Mouse (Mus musculus) forebrain, embryonic 15.5 days (tissue): ENCODE measurements at regions not wholly inside any gene's neighbourhood (a gene's known extent, or its start where the extent isn't known, plus 50 kb on each side); places are given as distances from the start of the nearest gene placed in this dataset.

Source experiments
- ATAC-seq: fragments of 200-750 bp; cut with Nextera tagmentation; replicated peaks from 2 replicates; pipeline ENCODE4 v1.8.0; 2017; ENCODE audit warnings: mild to moderate bottlenecking, moderate TSS enrichment, moderate library complexity
- H3K27ac ChIP-seq: fragments of 300-500 bp; sonication (generic); replicated peaks from 2 replicates; pipeline ENCODE4 v1.5.1; 2015; ENCODE audit warnings: mild to moderate bottlenecking, inconsistent platforms
- H3K27me3 ChIP-seq: fragments of 300-500 bp; sonication (generic); 2 replicates; pipeline ENCODE4 v1.6.1; 2015; ENCODE audit warnings: inconsistent platforms
- H3K36me3 ChIP-seq: fragments of 300-500 bp; sonication (generic); 2 replicates; pipeline ENCODE4 v1.6.1; 2015; ENCODE audit warnings: mild to moderate bottlenecking, inconsistent platforms
- H3K4me1 ChIP-seq: fragments of 300-500 bp; sonication (generic); 2 replicates; pipeline ENCODE4 v1.6.1; 2015; ENCODE audit warnings: inconsistent platforms
- H3K4me2 ChIP-seq: fragments of 300-500 bp; sonication (generic); replicated peaks from 2 replicates; pipeline ENCODE4 v1.6.1; 2015; ENCODE audit warnings: mild to moderate bottlenecking, inconsistent platforms
- H3K4me3 ChIP-seq: fragments of 300-500 bp; sonication (generic); 2 replicates; pipeline ENCODE4 v1.5.1; 2015; ENCODE audit warnings: mild to moderate bottlenecking, inconsistent platforms
- H3K9ac ChIP-seq: fragments of 300-500 bp; sonication (generic); replicated peaks from 2 replicates; pipeline ENCODE4 v1.6.1; 2015; ENCODE audit warnings: mild to moderate bottlenecking, inconsistent platforms
- H3K9me3 ChIP-seq: fragments of 300-500 bp; sonication (generic); 2 replicates; pipeline ENCODE4 v1.6.1; 2016; ENCODE audit warnings: inconsistent platforms
- WGBS: fragments of 180-500 bp; shearing (Covaris S2); methylation state at CpG from one replicate; pipeline ENCODE4 v1.1.7; 2015; ENCODE audit warnings: mixed read lengths; 5-methylcytosine and 5-hydroxymethylcytosine counted together

DNA sequence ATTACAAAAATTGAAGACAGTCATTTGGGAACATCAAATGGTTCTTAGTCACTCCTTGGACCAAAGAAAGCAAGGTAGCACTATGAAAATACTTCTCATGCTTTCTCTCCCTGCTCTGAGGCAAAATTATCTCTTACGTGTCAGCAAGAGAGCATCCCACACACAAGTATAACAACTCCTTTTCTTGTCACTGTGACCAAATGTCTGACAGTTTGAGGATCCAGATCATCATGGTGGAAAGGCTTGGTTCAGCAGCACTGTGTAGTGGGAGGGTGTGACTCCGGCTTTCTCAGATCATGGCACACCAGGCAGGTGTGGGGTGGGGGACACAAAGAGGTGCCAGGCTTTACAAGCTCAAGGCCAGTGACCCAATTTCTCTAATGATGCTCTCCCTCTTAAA, 113.5 kb downstream of the Neurod6 start:
- ATAC-seq, result no peak
- H3K9me3 ChIP-seq, result no peaks in the 10 kb centered on the region
- WGBS, result 96% methylated on average over 2 of the region's 2 CpGs
- H3K36me3 ChIP-seq, result no peaks in the 10 kb centered on the region
- H3K27me3 ChIP-seq, result no peaks in the 10 kb centered on the region
- H3K4me1 ChIP-seq, result peaks cover 19% of the 10 kb centered on the region
- H3K9ac ChIP-seq, result no peak overlapping the region
- no peak overlapping the region for H3K4me2 ChIP-seq
- H3K27ac ChIP-seq, result 0 out of 2 replicates have a peak overlapping the region, but pooled peaks have one; percentile 37
- no peak overlapping the region for H3K4me3 ChIP-seq

DNA sequence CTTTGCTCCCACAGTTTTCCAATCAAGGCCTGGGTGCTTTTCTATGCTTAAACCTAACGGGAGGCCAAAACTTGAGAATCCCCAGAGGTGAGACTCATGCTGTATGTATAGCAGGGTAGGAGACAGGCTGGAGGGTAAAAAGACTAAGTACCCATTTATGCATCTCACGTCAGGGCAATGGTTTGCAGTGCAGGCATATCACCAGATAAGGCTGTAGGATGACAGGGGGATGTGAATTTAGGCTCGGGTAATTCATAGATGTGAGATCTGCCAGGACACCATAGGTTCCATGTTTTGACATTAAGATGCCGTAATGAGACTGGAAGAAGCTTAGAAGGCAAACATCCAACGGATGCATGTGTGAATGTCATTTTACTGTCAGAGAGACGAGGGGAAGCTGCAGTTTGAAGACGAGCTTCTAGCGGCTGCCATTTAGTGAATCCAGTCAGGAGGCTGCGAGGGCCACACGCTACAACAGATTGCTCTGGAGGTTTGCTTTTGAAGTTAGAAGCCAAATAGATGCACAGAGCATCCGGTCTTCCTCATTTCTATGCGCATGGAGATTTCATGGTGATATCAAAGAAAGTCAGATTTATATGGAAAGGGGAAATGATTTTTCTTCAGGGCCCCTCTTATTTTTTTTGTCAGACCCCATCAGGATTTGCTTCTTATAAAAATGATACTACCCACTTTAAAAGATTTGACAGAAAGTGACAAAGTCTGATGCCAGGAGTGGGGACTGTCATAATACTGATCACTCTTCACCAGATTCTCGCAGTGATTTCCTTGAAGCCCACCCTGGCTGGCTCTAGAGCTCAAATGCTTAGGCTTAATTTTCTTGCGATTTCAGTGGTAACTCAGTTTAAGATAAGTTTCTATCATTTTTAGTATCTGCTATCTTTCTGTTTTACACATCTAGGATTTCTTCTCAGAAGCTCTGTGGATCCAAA, 113.8 kb downstream of the Adcyap1r1 start:
- H3K36me3 ChIP-seq, result no peaks in the 10 kb centered on the region
- H3K4me1 ChIP-seq, result peaks cover 19% of the 10 kb centered on the region
- ATAC-seq, result peak; percentile 83
- H3K4me3 ChIP-seq, result no peak overlapping the region
- H3K27ac ChIP-seq, result peak overlapping the region; percentile 83
- 51% methylated on average over 14 of the region's 14 CpGs for WGBS
- H3K9ac ChIP-seq, result no peak overlapping the region
- H3K27me3 ChIP-seq, result no peaks in the 10 kb centered on the region
- no peak overlapping the region for H3K4me2 ChIP-seq
- H3K9me3 ChIP-seq, result no peaks in the 10 kb centered on the region

DNA sequence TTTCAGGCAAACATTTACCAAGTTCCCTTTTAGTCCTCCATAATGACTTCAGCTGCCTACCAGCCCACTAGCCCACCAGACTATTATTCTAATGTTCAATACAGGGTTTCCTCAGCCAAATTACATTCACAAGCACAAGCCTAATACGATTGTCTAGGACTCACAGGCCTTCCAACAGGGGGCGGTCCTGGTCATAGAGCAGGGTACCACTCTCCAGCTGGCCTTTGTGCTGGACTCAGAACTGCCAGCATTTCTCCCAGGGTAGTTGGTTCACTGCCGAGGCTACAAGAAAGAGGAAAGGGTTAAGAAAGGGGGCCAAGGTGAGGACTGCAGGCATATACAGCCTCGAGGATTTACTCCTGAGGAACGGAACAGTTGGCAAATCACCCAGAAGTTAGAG, 108.8 kb downstream of the Adcyap1r1 start:
- H3K4me1 ChIP-seq, result peaks cover 11% of the 10 kb centered on the region
- no peaks in the 10 kb centered on the region for H3K27me3 ChIP-seq
- no peaks in the 10 kb centered on the region for H3K36me3 ChIP-seq
- H3K27ac ChIP-seq, result peak overlapping the region; percentile 28; the same call in 1 of the 2 replicates
- H3K9ac ChIP-seq, result no peak overlapping the region
- H3K9me3 ChIP-seq, result no peaks in the 10 kb centered on the region
- H3K4me2 ChIP-seq, result no peak overlapping the region
- WGBS, result 26% methylated on average over 5 of the region's 5 CpGs
- no peak overlapping the region for H3K4me3 ChIP-seq
- peak; percentile 64 for ATAC-seq

DNA sequence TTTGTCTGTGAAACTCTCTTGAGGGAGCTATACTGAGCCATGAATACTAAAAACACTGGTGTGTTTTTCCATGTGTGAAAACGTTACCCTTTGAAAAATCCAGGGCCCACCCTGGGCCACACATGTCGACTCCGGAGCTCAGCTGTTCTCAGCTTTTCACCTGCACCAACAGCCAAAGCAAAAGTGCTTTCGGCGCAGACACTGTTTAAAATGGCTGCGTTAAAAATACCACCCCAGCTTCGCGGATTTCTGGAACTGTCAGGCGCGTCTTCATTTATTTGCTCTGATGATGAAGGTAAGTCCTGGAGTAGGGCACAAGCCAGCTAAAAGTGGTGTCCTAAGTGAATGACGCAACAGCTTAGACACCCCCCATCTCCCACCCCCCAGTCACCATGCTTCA, 108.0 kb downstream of the Adcyap1r1 start:
- Histone ChIP-seq H3K4me1 (0 out of 2 replicates have a peak, but pooled peaks cover 3% of the 10 kb centered on the region), H3K4me2 (no peak overlapping the region), H3K27ac (no peak overlapping the region), H3K27me3 (no peaks in the 10 kb centered on the region), H3K36me3 (no peaks in the 10 kb centered on the region), H3K9ac (no peak overlapping the region), H3K9me3 (no peaks in the 10 kb centered on the region), H3K4me3 (no peak overlapping the region)
- 81% methylated on average over 11 of the region's 11 CpGs for WGBS
- no peak for ATAC-seq
